Mouse (Mus musculus) frontal cortex, postnatal 25 days (tissue): ENCODE measurements at regions not wholly inside any gene's neighbourhood (a gene's known extent, or its start where the extent isn't known, plus 50 kb on each side); places are given as distances from the start of the nearest gene placed in this dataset.

Experiments used
- DNase-seq, 2 experiments: peaks; one replicate each; pipeline ENCODE4 v3.0.0; 2022; ENCODE audit warnings: low spot score in 2 of 2

DNA sequence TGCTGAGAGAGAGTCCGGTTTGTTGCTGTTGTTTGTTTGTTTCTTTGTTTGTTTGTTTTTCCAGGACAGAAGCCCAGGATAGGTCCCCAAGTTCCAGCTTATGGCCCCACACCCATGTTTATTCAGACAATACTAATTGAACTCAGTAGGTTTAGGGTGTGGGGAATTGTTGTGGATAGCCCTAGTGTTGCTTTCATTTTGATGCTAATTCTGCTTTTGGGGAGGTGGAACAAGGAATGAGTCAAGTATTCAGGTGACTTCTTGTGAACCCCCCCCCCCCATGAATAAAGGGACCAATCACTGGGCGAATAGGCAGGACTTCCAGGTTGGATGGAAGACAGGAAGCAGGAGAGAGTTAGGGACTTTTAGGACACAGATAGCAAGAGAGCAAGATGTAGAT, 75.0 kb upstream of the Intu start:
- no peak for DNase-seq

DNA sequence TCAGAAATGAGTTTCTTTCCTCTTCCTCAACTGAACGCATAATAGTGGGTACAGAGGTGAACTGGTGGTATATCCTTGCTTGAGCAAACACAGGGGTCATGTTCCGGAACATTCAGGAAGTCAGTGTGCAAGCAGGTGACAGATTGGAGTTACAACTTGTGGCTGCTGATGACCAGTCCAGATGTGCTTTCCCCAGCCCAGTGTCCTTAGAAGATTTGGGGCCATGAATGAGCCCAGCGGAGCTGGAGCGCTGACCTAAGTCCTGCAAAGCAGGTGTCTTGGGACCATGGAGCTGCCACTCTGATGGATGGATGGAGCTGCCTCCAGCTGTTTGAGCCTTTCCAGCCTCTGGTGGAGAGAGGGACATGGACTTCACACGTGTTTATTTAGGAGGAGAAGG, 72.6 kb upstream of the Intu start:
- DNase-seq: no peak

DNA sequence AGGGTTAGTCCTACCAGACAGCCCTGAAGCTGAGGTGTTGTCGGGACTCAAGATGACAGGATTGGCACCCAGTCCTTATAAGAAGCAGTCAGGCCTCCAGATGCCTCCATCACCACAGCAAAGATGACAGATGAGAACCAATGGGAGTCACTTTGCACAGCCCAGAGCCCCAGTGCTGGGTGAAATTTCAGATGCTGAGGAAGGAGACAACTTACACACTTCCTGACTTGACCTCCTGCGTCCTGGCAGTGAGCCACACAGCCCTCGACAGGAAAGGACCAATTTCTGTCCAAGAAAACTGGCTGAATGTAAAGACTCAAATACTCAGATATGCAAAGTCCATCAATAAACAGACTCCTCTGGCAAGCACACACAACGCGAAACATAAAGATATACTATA, 67.6 kb upstream of the Intu start:
- no peak for DNase-seq

DNA sequence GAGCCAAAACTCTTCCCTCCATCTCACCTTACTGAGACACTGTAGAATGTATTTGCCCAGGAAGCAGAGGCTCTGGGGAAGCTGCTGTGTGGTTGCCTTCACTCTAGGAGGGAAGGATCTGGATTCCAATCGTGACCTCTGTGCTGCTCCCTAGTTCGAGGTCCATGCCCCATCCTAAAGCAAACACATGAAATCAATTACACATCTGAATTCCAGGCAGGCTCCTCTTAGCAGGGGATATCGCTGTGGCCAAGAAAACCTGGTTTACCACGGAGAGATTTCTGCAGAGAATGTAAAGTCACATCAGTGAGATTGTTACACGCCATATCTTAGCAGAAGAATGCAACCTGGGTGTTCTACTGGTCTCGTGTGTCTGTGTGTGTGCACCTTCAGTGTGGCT, 61.0 kb upstream of the Intu start:
- no peak for DNase-seq

DNA sequence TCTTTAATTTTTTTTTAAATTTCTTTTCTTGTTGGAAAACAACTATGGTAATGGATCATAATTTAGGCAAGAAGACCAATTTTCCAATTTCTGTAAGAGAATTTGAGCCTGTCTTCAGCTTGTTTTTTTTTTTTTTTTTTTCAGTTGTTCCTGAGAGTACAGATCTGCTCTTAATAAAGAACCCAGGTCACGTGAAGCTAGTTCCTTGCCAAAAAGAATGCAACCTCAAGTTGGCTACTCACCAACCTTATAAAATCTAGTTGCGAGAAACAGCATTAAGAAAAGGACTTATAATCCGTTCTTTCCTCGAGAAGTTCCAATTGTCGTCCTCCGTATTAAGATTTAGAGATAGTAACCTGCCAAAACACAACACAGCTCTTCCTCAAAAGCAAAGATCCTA, 58.3 kb upstream of the Intu start:
- no peak for DNase-seq

DNA sequence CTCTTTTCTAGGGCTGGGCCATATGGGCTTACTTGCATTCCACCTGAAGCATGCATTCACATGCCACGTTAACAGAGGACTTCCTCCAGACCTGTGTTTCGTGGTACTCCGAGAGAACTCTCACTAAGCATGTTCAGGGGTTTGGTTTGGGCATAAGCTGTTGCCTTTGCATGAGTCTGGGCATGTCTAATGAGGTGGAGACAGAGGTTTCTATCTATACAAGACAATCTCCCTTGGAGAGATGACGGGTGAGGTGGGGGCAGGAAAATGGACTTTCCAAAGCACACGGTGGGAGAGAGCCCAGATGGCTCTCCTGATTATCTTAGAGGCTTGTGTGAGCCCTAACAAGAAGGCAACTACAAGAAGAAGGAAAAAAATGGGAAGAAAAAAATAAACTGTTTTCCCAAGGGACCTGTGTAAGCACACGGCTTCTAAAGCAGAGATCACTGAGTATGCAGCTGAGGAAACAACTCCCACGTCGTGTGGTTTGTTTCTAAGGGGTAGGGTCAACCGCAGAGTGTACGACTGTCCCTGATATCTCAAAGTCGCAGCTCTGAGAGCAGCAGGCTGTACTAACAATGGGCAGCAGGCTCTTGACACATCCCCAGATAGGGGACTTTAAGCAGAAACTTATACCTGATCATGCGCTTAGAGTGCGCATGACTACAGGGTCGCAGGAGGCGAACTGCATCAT, 50.7 kb upstream of the Intu start:
- DNase-seq: no peak
